Mouse (Mus musculus) urinary bladder, postnatal 14 days (tissue): ENCODE data around the gene Pmel.
A peak's percentile ranks its signal among the peaks of the same experiment; 100 is the strongest.

Experiments used
- DNase-seq: peaks from one replicate; pipeline ENCODE4 v3.0.0; 2021; ENCODE audit warnings: low spot score

Gene Pmel

DNA sequence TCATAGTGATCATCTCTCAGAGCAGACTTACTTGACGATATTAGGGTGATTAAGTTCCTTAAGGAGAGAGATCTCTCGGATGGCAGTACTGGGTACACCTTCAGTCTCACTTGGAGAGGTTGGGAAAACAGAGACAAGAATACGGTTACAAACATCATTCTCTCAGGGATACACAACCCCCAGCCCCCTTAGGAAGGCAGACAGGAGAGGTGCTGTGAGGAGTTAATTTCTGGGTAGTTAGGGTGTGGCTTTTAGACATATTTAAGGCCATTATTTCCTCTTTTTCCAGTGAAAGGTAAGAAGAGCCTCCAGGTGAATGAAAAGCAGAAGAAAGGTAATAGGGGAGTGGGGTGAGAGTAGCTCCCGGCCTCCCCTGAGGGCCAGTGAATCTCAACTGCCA is at the start of gene Pmel:
Gene Pmel, plus strand, starts transcription at position 301 of the 400 bp plus-strand sequence.
- DNase-seq: no peak

DNA sequence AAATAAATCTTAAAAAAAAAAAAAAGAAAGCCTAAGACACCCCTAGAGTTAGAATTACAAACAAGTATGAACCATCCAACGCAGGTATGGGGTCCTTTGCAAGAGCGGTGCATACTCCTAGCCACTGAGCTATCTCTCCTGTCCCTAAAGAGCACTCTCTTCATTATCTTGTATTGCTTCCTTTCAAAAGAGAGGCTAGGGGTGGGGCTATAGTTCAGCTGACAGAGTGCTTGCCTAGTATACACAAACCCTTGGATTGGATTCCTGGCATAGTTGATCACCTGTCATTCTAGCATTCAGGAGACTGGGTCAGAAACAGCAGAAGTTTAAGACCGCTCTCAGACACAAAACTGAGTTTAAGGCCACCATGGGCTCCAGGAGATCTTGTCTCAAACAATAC is 48.7 kb upstream of the Pmel start:
- no peak for DNase-seq

DNA sequence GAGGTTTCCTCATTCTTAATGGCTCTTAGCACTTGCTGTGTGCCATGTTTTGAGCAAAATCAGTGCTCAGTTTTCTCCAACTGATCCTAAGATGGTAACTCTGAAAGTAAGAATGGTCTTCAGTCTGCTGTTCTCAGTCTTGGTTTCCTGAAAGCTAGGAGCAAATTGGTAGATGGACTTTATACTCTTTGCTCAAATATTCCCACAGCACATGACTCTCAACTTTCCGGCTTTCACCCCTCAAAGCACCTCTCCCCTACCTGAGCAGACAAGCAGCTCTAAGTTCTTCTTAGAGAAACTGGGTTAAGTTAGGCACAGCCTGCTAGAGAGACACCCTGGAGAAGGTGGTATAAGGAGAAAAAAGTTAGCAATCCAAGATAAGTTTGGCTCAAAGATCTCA is 47.3 kb upstream of the Pmel start:
- DNase-seq: no peak

DNA sequence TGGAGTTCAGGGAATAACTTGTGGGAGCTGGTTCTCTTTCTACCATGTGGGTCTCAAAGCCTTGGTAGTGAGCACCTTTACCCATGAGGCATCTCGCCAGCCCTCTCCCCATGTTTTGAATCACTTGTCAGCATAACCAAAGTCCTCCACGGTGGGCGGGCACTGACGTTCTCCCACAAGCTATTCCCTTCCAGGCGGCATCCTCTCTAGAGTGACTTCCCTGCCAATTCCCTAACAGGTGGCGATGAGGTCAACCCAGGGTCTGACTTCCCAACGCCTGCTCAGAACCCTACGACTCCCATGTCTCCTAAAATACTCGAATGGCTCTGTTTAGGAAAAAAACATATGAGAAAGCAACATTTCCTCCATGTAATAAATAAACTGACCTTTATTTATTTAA is 46.2 kb upstream of the Pmel start:
- no peak for DNase-seq

DNA sequence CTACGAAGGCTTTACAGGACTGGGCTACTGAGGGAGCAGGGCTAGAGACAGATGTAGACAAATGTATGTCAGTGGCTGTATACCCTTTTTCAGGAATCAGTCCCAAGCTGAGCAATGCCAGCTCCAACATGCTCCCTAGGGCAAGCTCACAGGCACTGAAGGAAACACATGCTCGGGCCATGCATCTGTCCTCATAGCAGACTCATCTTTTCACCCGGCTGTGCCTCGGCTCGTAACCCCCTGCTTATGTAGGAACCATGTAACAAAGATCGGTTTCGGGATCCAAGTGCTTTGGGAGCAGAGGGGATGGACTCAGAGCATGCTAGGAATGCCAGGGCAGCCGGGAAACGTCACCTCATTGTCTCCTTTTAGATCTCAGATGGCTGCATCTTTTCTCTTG is 44.5 kb upstream of the Pmel start:
- DNase-seq: no peak

DNA sequence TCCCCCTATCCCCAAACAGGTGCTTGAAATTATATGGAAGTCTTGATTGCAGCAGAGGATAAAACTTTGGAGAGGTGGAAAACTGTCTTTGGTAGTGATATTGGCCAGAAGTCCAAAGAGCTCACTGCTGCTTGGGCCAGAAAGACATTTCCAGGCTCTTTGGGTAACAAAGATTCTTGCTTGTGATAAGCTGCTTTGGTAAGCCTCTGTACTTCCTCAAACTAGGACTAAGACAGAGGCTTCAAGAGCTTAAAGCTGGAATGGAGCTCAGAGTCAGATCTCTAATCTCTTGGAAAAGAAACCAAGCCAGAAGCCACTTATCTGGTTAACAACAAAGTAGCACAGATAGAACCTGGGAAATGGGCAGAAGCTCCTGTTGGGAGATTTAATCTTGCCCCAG is 41.5 kb upstream of the Pmel start:
- no peak for DNase-seq

DNA sequence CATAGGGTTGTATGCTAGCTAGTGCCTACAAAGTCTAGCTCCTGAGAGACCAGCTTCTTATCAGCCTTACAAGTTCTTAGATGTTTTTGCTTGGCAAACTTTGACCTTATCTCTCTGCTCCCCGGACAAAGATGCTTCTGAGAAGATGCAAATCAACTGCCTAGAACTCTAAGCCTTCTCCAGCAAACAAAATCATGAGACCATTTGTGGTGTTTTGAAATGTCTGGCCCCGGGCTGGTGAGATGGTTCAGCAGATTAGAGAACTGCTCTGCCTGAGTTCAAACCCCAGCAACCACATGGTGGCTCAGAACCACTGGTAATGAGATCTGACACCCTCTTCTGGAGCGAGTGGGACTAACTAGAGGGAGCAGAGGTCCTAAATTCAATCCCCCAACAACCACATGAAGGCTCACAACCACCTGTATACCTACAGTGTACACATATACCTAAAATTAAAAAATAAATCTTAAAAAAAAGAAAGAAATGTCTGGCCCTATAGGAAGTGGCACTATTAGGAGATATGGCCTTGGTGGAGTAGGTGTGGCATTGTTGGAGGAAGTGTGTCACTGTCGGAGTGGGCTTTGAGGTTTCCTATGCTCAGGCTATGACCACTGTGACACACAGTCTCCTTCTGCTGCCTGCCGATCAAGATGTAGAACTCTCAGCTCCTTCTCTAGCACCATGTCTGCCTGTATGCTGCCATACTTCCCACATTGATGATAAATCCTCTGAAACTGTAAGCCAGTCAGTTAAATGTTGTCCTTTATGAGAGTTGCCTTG is 40.4 kb upstream of the Pmel start:
- no peak for DNase-seq

DNA sequence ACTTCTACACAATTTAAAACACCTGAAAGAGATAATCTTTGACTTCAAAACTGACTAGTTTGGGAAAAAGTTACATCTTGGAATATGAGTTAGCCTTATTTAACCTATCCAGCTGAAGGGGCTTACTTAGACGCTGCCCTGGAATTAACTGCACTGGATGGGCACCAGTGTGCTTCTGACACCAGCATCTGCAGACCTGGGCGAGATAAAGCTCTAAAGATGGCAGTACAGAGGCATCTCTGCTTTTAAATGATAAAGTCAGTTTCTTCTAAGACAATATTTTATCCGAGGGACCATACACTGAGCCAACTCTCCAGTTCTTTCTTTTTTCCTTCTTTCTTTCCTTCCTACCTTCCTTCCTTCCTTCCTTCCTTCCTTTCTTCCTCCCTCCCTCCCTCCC is 39.2 kb upstream of the Pmel start:
- DNase-seq: no peak

DNA sequence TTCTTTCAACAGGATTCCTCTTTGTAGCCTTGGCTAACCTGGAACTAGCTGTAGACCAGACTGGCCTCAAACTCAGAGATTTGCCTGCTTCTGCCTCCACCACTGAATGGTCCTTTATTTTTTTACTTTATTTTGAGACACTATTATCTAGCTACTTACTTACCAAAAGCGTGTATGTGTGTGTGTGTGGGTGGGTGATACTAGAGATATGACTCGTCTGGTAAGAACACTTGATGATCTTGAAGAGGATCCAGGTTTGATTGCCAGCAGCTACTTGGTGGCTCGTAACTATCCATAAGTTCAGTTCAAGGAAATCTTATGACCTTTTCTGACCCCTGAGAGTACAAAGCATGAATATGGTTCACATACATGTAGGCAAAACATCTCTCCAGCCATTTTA is 38.7 kb upstream of the Pmel start:
- DNase-seq: no peak

DNA sequence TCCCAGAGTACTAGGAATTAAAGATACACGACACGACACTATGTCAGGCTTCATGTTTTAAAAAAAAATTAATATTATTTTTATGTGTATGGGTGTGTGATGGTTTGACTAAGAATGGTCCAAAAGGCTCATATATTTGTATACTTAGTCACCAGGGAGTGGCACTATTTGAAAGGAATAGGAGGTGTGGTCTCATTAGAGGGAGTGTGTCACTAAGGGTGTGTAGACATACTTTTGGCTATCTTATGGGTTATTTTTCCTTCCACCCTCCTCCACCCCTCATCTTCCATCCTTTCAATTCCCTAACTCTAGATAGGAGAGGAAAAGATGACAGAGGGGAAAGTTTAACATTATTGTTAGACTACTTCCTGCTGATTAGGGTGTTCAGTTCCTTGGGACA is 38.2 kb upstream of the Pmel start:
- DNase-seq: no peak

DNA sequence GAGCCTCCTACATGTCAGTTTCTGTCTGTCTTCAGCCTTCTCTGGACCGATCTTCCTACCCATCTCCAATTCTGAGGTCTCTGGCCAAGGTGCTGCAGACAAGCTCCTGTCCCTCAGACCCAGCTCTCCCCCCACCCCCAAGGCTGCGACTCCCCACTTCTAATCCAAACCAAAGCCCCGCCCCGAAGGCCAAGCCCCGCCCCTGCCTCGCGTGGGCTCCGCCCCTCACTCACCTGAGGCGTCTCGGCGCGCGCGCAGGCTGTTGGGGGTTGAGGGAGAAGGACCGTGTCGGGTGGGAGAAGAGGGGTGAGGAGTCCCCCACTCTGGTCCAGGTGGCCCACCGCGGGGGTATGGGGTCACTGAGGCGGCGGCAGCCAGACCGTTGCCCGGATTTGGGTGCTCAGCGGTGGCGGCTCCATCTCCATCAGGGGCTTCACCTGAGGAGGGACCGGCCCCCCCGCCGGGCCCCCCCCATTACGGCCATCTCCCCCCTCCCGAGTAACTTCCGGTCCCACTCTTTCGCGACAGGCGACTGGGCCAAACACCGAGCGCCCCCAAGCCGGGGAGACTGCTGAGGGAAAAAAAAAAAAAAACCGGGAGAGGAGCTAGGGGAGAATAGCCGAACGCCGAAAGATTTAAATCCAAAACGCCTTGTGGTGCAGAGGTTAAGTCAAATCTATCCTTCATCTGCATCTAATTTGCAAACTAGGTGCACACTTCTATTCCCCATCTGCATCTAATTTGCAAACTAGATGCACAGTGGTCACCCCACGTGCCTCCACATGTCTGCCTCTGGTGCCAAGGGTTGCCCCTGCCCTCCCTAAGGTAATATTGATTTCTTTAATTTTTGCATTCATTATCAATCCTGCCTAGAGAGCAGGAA is 35.0 kb upstream of the Pmel start:
- DNase-seq: peak; percentile 74

DNA sequence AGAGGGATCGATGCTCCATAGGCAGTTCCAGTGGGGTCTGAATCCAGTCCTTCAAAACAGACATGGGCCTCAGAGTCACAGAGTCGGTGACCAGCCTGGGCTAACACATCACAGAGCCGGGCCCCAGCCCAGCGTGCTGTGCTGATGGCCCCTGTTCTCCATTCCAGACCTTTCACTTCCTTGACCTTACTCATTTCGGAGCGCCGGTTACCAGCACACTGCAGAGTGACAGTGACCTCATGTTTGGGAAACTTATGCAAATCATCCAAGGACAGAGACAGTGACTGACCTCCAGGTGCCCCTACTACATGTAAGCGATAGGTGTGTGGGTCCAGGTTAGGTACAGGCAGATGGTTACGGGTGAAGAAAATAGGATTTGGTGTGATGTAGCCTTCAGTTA is 32.8 kb upstream of the Pmel start:
- DNase-seq: no peak

DNA sequence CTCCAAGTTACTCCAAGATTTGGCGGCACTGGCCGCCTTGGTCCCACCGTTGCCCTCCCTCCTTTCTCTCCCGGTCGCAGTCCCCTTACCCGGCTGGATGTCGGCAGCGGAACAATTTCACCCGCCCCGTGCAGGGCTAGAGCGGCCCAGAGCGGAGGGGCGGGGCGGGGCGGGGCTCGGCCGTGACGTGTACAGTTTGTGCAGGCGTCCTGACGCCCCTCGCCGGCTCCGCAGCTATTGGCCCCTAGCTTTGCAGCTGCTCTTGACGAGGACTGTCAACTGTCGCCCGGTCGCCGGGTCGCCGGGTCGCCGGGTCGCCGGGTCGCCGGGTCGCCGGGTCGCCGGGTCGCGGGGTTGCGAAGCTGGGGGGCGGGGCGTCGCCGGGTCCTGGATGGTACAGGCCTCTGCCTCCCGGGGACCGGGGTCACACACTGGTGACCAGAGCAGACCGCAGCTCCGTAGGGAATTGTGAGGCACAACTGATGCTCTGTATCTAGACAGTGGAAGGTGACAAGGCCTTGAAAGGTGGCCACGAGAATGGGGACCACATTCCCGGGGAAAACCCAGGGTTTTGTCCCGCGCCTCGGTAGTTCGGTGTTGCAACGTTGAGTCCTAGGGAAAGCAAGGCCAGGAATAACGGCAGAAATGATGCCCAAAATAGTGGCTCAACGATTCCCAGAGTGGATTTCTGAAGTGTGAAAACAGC is 30.1 kb upstream of the Pmel start, which contains the start of gene Suox:
Gene Suox, minus strand, starts transcription at position 311 of the 706 bp plus-strand sequence.
- DNase-seq: peak; percentile 79

DNA sequence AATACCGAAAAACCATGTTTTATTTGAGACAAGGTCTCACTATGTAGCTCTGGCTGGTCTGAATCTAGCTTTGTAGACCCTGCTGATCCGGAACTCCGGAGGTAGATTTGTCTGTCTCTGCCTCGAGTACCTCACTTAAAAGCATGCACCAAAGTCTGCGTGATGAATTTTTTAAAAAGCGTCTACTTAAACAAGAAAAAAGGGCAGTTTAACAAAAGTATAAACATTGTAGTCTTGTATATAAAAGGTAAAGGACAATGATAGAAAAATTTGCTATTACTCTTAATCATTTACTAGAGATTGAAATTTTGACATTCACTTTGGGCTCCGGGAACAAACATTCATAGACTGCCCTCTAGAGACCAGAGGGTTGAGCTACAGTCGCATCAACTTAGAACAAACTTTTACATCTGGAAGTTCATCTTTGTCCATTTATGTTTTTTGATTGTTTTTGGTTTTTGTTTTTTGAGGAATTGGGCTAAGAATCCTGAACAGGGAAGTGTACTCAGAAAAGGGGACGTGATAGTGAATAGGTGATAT is 29.5 kb upstream of the Pmel start:
- DNase-seq: no peak

DNA sequence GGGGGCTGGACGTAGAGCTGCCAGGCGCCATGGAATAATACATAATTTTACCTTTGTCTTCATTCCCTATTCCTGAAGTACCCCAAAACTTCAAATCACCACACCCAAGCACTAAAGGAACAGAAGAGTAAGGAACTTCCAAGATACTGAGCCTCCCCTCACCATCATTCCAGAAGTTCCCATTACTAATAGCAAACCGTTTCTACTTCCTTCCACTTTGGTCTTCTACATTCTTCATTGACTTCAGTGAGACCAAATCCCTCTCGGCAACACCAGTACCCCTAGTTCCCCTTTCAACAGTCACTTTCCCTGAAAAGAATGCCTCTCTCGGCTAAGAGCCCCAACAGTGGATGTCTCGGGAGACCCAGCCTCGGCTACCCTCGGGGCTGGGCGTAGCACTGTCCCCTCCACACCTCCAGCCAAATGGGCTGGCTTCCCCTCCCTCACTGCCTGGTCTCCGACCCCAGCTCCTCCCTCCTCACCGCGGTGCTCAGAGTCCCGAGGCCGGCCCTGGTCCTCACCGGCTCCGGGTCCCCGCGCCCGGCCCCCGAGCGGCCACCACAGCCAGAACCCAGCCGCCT is 8.5 kb upstream of the Pmel start:
- DNase-seq: no peak

DNA sequence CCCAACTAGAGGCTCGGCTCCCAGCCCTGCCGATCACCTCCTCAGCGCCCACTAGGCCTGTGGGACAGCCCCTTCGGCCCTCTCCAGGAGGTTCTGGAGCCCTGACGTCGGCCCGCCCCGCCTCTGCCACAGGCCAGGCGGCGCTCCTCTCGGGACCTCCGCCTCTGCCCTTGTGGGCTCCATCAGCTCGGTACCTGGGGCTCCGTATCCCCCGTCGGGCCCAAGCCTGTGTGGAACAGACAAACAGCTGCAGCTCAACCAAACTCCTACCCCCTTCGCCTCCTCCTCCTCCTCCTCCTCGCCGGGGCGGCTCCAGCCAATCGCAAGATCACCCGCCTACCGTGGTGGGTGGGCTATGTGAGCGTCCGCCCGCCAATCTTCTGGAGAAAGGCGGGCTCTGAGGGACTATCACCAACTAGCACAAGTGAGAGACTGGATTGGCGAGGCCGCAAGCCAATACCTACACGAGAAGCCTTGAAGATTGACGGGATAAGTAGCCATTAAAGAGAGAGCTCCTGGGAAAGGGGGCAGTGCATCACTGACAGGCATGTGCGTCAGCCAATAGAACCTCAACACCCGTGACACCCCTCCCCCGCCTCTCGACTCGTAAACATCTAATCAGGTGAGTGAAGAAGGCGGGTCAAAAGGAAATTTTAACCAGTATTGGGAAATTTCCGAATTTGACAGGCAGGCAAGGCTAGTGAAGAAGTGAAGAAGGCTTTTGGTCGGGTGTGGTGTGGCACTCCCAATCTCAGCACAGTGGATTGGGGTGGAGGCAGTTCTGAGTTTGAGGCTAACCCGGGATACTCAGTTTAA is 7.8 kb upstream of the Pmel start, which contains the start of gene Rab5b:
Gene Rab5b, minus strand, starts transcription at position 273 of the 816 bp plus-strand sequence.
- peak; percentile 97 for DNase-seq

DNA sequence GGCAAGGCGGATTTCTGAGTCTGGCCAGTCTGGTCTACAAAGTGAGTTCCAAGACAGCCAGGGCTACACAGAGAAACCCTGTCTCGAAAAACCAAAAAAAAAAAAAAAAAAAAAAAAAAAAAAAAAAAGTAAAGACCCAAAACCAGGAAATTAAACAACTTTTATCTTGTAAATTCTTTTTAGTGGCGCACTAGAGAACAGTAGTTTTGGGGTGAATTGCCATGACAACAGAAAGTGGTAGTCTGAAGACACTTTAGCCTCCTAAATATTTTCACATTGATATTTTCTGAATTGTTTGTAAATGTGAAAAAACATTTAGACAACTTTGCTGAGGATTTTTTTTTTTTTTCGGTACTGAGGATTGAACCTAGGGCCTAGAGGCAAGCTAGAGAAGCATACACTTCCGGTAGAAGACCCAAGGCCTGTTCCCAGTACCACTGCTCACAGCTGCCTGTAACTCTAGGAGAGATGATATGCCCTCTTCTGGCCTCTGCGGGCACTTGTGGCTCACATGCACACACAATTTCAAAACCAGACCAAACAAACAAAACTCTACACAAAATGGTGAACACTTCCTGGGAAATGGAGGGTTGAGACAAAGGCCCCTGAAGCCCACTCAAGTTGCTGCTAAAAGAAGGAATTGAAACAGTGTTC is 6.8 kb upstream of the Pmel start:
- no peak for DNase-seq

DNA sequence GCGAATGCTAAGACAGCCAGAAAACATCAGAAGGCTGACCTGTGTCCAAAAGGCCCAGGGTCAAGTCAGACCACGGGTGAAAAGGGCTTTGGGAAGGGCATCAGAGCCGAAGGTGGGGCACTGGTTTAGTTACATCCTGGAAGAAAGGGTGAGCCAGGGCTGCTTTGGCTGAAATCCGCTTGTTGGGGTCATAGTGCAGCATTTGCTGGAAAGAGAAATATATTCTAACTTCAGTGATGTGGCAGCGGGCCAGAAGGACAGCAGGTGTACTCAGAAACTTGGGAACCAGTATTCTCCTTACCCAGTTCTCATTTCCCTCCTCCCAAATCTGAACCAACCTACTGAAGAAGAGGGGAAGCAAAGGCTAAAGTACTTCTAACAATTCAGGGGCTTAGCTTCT is 5.0 kb upstream of the Pmel start:
- no peak for DNase-seq

DNA sequence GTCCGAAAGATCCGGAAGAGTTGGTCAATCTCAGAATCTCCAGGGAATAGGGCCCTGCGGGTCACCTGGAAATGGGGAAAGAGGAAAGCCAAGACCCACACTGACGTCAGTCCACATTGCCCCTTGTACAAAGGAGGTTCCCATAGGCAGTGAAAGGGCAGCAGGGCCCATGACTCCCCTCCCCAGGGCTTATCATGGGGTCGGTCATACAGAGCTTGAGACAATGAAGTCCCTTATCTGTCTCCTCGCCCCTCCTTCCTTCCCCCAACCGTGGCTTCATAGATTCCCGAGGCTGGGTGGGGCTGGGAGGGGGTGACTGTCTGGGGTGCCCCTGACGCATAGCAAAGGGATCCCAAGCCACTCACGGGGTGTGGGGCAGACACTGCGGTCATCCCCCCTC is 4.4 kb upstream of the Pmel start:
- DNase-seq: no peak

DNA sequence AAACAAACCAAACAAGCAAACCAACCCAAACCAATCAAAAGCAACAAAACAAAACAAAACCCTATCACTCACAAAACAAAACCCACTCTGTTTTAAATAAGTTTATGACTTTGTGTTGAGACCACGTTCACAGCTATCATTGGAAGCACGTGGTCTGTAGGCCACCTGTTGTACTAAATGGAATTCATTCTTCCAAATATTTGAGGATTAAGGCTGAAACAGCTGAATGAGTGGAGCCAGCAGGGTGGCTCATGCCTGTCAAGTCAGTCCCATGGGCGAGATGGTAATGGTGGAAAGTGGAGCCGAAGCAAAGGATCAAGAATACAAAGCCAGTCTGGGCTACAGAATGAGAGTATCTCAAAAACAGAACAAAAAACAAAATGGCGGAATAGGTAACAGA is 3.3 kb upstream of the Pmel start:
- no peak for DNase-seq
